Mouse (Mus musculus) 3T3-L1 (cell line): ENCODE measurements at regions not wholly inside any gene's neighbourhood (a gene's known extent, or its start where the extent isn't known, plus 50 kb on each side); places are given as distances from the start of the nearest gene placed in this dataset.

Experiments used
- DNase-seq: peaks from one replicate; pipeline ENCODE4 v3.0.0-alpha.2; 2015; ENCODE audit warnings: low read depth, low spot score

GRCm38 (mm10) chr2:171196472-171196871 is 464.9 kb downstream of the Dok5 start:
- no peak for DNase-seq

DNA sequence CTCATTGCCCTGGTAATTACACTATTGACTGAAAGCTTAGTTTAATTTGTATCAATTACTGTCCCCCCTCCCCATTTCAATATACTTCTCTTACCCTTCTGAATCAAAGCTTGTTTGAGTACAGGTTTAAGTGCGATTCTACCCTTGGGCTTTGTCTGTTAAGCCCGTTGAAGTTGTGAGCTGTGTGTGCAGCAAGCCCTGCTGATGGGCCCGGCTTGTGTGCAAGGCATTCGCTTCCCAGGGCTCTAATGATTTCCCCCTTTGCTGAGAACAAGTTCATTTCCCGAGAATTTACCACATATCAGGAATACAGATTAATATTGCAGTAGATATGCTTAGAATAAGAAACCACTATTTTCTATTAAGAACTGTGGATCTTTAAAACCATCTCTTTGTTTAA is 460.6 kb downstream of the Dok5 start:
- DNase-seq: no peak
